Mouse (Mus musculus): ENCODE measurements at regions not wholly inside any gene's neighbourhood (a gene's known extent, or its start where the extent isn't known, plus 50 kb on each side); places are given as distances from the start of the nearest gene placed in this dataset.

GRCm38 (mm10) chr13:84378553-84379332, 156.6 kb downstream of the Tmem161b start:
- DNase-seq (ENCODE audit: extremely low spot score in 1 of 2, low spot score in 2 of 2), result no peak
- intact Hi-C loops (cut with DNase I), result no loop called here

DNA sequence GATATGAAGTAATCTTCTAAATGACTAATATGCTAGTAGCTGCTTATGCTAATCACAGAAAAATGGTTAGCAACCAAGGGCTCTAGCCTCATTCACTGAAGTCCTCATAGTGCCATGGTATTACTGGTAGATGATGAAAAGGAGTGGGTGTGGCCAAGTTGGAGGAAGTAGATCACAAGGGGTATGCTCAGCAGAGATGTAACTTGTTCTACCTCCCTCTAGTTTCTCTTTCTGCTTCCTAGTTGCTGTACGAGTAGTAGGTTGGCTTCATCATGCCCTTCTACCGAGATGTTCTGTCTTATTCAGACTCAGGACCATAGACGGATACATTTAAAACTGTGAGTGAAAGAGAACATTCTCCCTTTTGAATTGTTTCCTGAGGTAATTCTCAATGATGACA, 169.5 kb downstream of the Tmem161b start:
- intact Hi-C loops (cut with DNase I), result no loop called here

GRCm38 (mm10) chr13:84398476-84399344, 176.6 kb downstream of the Tmem161b start:
- no peak for DNase-seq (ENCODE audit: extremely low spot score in 1 of 2, low spot score in 2 of 2)
- intact Hi-C loops (cut with DNase I), result no loop called here

More for the DNA sequence above, 169.5 kb downstream of the Tmem161b start:
- no peak for DNase-seq (ENCODE audit: extremely low spot score in 1 of 2, low spot score in 2 of 2)

- DNase-seq (ENCODE audit: extremely low spot score in 1 of 2, low spot score in 2 of 2), result no peak
Observed at GRCm38 (mm10) chr13:84399345-84400170, 177.5 kb downstream of the Tmem161b start.

DNA sequence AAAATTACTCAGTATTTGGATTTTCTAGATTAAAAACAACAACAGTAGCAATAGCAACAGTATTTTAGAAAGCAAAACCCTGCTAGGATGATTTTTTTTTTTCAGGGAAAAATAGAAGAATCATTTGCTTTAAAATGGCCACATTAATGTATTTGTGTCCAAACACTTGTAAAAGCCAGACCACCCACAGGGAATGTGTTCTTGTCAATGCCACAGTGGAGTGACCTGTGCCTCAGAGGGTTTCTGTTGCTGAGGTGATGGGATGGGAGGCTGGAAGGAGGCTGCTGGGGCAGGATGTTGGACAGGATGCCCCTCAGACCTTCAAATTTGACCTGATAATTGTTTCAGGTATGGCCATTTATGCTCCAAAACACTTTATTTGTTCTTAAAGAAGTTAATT, 178.9 kb downstream of the Tmem161b start:
- no peak for DNase-seq (ENCODE audit: extremely low spot score in 1 of 2, low spot score in 2 of 2)

More at GRCm38 (mm10) chr13:84399345-84400170, 177.5 kb downstream of the Tmem161b start:
- intact Hi-C loops (cut with DNase I), result no loop called here

DNA sequence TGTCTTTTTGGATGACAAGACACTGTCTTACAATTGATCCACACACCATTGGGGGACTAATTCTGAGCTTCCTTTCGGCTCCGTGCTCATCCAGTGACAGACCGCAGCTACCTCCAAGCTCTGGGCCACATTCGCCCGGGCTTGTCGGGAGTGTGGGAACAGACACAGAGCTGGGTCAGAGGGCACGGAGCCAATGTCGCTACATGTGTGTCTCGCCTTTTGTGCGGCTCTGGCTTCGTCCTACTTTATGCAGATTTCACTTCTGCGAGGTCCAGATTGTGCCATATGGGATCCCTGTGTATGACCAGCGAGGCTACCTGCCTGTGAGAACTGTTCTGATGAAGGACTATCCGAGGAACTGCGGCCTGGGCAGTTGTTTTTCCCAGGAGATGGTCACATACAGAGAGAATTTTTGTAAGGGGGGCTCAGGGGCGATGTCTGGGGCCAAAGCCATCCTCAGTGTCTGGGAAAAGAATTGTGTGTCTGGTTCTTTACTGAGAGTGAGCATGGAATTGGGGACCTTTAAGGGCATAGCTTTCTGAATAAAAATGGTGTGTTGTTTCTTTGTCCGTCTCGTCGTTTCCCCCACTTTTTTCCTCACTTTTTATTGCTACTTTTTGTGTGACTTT, 182.6 kb downstream of the Tmem161b start:
- intact Hi-C loops (cut with DNase I), result no loop called here
- DNase-seq (ENCODE audit: extremely low spot score in 1 of 2, low spot score in 2 of 2), result peak in 1 of 2 experiments; percentile 36

More for the DNA sequence above, 178.9 kb downstream of the Tmem161b start:
- intact Hi-C loops (cut with DNase I), result no loop called here

DNA sequence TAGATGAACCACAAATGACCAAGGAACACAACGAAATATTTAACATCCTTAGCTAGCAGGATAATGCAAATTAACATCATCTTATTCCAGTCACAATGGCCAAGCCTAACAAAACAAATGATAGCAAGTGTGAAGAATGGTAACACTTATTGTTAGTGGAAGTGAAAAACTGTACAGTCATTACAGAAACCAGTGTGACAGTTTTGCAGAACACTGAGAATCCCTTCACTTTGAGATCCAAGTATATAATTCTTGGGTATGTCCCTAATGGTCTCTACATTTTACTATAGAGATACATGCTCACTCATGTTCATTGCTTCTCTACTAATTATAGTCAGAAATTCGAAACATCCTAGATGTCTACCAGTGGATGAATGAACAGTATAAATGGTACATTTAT, 212.3 kb downstream of the Tmem161b start:
- intact Hi-C loops (cut with DNase I), result no loop called here
- no peak for DNase-seq (ENCODE audit: extremely low spot score in 1 of 2, low spot score in 2 of 2)

GRCm38 (mm10) chr13:84437586-84438443, 215.7 kb downstream of the Tmem161b start:
- intact Hi-C loops (cut with DNase I), result no loop called here
- no peak for DNase-seq (ENCODE audit: extremely low spot score in 1 of 2, low spot score in 2 of 2)

DNA sequence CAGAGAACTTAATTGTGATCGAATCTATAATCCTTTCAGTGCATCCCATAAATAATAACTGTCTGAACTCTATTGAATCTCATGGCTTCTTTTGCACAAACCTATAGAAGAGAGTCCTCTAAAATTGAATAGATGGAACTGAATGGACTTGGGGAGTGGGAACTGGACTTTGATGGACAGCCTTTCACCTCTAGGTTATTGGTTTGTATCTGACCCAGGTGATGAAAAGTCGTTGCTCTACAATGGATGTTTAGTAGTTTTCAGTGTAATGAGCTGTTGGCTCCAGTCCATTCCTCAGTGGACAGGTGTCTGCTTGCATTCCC, 216.3 kb downstream of the Tmem161b start:
- intact Hi-C loops (cut with DNase I), result no loop called here
- no peak for DNase-seq (ENCODE audit: extremely low spot score in 1 of 2, low spot score in 2 of 2)

- DNase-seq (ENCODE audit: extremely low spot score in 1 of 2, low spot score in 2 of 2), result no peak
- intact Hi-C loops (cut with DNase I), result no loop called here
Observed at GRCm38 (mm10) chr13:84448514-84448913, 226.4 kb downstream of the Tmem161b start.

GRCm38 (mm10) chr13:84449001-84449551, 227.0 kb downstream of the Tmem161b start:
- DNase-seq (ENCODE audit: extremely low spot score in 1 of 2, low spot score in 2 of 2), result peak; percentile 20 to 77
- intact Hi-C loops (cut with DNase I), result no loop called here
